Mouse (Mus musculus) neural tube, embryonic 11.5 days (tissue): ENCODE results near the gene Mospd3. TPM values are rescaled to one million over a fixed set of nuclear protein-coding genes. Genes with fewer than 3 reads are reported as not detected.
A peak's percentile ranks its signal among the peaks of the same experiment; 100 is the strongest.

Experiments
- ATAC-seq: fragments of 200-750 bp; cut with Nextera tagmentation; 2 replicates; pipeline ENCODE4 v1.8.0; 2017; ENCODE audit warnings: moderate number of reproducible peaks, mild to moderate bottlenecking, moderate TSS enrichment, moderate library complexity; ENCODE audit not compliant: insufficient read depth, low FRiP score, low TSS enrichment
- DNase-seq: peaks from one replicate; pipeline ENCODE4 v3.0.0-alpha.2; 2015; ENCODE audit warnings: low spot score
- H3K27ac ChIP-seq: fragments of 300-500 bp; sonication (generic); 2 replicates; pipeline ENCODE4 v1.5.1; 2014; ENCODE audit warnings: low read depth, mild to moderate bottlenecking, low read length
- H3K27me3 ChIP-seq: fragments of 300-500 bp; sonication (generic); 2 replicates; pipeline ENCODE4 v1.6.1; 2014; ENCODE audit warnings: mild to moderate bottlenecking, low read length, mixed read lengths; ENCODE audit not compliant: control insufficient read depth, insufficient read depth
- H3K36me3 ChIP-seq: fragments of 300-500 bp; sonication (generic); 2 replicates; pipeline ENCODE4 v1.6.1; 2014; ENCODE audit warnings: mild to moderate bottlenecking, low read length, moderate library complexity, mixed read lengths; ENCODE audit not compliant: control insufficient read depth, insufficient read depth
- H3K4me1 ChIP-seq: fragments of 300-500 bp; sonication (generic); 2 replicates; pipeline ENCODE4 v1.6.1; 2014; ENCODE audit warnings: low read length, mixed read lengths; ENCODE audit not compliant: control insufficient read depth, insufficient read depth
- H3K4me2 ChIP-seq: fragments of 300-500 bp; sonication (generic); 2 replicates; pipeline ENCODE4 v1.6.1; 2014; ENCODE audit warnings: low read depth, mild to moderate bottlenecking, moderate library complexity
- H3K4me3 ChIP-seq: fragments of 300-500 bp; sonication (generic); 2 replicates; pipeline ENCODE4 v1.5.1; 2014; ENCODE audit warnings: low read depth, low read length
- H3K9ac ChIP-seq: fragments of 300-500 bp; sonication (generic); 2 replicates; pipeline ENCODE4 v1.6.1; 2014; ENCODE audit warnings: mild to moderate bottlenecking, low read length
- H3K9me3 ChIP-seq: fragments of 300-500 bp; sonication (generic); 2 replicates; pipeline ENCODE4 v1.6.1; 2016; ENCODE audit warnings: low read length; ENCODE audit not compliant: control insufficient read depth
- WGBS: fragments of 180-500 bp; shearing (Covaris S2); extraction: QIAGEN DNeasy Blood & Tissue Kit; methylation state at CpG from one replicate; pipeline ENCODE4 v1.1.7; 2014; 5-methylcytosine and 5-hydroxymethylcytosine counted together
- polyA plus RNA-seq: library from polyadenylated mRNA; unstranded; fragments of >200 nt; fragmentation: Nextera tagmentation; extraction: Ambion mirVana; gene quantifications from 2 replicates; pipeline ENCODE4 v1.2.1, GENCODE M21; 2014

Gene Mospd3
- polyA plus RNA-seq, 1 experiment from 2014 or later = 28.5 TPM

DNA sequence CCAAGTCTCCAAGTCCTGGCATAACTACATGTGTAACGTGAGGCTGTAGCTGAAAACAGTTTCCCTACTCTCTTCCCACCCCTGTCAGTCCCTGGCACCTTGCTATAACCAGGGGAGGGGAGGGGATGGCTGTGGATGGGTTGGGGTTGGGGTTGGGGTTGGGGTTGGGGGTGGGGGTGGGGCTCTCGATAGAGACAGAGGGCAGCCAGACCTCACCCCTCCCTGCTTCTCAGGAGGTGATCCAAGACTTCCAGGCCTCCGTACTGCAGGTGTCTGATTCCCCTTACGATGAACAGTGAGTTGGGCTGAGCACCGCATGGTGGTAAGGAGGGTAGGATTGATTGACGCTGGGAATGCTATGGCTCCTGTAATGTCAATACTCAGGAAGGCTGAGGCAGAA, 35.1 kb downstream of the Mospd3 start:
- Histone ChIP-seq H3K27ac (no peak overlapping the region), H3K9ac (no peak overlapping the region), H3K4me1 (no peaks in the 10 kb centered on the region), H3K4me3 (no peak overlapping the region), H3K4me2 (no peak overlapping the region), H3K36me3 (no peaks in the 10 kb centered on the region), H3K27me3 (no peaks in the 10 kb centered on the region), H3K9me3 (no peaks in the 10 kb centered on the region)
- DNase-seq (no peak), ATAC-seq (no peak)
- WGBS = 69% methylated on average over 6 of the region's 6 CpGs

DNA sequence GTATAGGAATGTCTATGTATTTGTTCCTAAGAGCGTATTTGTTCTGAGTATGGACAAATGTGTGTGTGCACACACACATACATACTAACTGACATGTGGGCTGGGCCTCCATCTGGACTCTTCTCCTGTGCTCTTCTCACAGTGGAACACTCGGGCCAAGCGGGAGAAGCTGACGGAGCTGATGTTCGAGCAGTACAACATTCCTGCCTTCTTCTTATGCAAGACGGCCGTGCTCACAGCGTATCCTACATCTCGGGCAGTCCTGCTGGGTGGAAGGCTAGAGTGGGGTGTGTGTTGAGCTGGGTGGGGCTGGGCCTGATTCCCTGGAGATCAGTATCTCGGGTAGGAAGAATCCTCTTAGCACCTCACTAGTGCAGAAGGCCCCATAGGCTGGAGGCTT, 37.9 kb downstream of the Mospd3 start:
- H3K9ac ChIP-seq = no peak overlapping the region
- no peaks in the 10 kb centered on the region for H3K4me1 ChIP-seq
- H3K4me2 ChIP-seq = no peak overlapping the region
- H3K4me3 ChIP-seq = no peak overlapping the region
- no peaks in the 10 kb centered on the region for H3K27me3 ChIP-seq
- no peak overlapping the region for H3K27ac ChIP-seq
- ATAC-seq (no peak), DNase-seq (no peak)
- H3K36me3 ChIP-seq = no peaks in the 10 kb centered on the region
- 76% methylated on average over 10 of the region's 10 CpGs for WGBS
- no peaks in the 10 kb centered on the region for H3K9me3 ChIP-seq

DNA sequence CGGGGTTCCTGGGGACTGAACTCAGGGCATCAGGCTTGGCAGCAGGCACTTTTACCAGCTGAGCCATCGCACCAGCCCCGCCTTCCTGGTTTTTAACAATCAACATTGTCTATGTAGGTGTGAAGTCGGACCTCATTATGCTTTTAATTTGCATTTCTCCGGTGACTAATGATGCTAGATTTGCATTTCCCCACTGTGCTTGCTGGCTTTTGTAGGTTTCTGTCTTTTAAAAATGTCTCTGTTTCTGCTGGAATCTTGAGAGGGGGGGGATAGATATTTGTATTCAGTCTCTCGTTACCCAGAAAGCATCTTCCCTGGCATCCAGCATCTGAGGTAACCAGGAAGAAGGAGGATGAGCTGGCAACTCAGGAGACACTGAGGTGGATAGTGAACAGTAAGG, 39.3 kb downstream of the Mospd3 start:
- no peaks in the 10 kb centered on the region for H3K36me3 ChIP-seq
- no peaks in the 10 kb centered on the region for H3K27me3 ChIP-seq
- no peak for ATAC-seq
- no peaks in the 10 kb centered on the region for H3K9me3 ChIP-seq
- H3K9ac ChIP-seq = no peak overlapping the region
- no peak for DNase-seq
- no peak overlapping the region for H3K27ac ChIP-seq
- 61% methylated on average over 6 of the region's 6 CpGs for whole genome bisulfite sequencing
- H3K4me1 ChIP-seq = no peaks in the 10 kb centered on the region
- no peak overlapping the region for H3K4me3 ChIP-seq
- no peak overlapping the region for H3K4me2 ChIP-seq

DNA sequence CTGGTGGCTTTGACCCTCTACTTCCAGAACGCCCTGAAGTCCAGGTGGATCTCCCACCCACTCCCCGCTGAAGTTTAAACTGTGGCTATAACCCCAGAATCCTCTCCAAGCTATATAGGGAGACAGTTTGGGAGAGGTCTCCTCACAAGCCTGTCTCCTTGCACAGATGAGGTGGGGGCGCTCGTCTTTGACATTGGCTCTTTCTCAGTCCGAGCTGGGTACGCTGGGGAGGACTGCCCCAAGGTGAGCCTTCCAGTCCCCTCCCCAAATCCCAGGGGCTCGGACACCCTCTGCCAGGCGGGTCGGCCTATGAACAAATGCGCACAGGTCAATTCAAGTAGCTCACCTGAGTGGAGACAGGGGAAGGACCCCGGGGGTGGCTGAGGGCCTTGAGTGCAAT, 47.0 kb downstream of the Mospd3 start:
- no peak overlapping the region for H3K27ac ChIP-seq
- H3K4me1 ChIP-seq = no peaks in the 10 kb centered on the region
- no peaks in the 10 kb centered on the region for H3K36me3 ChIP-seq
- H3K4me2 ChIP-seq = peak overlapping the region; percentile 49
- WGBS = 43% methylated on average over 11 of the region's 11 CpGs
- peak overlapping the region; percentile 58 for H3K9ac ChIP-seq
- ATAC-seq (0 out of 2 replicates have a peak, but pooled peaks have one; percentile 23), DNase-seq (no peak)
- 0 out of 2 replicates have a peak, but pooled peaks cover 2% of the 10 kb centered on the region for H3K27me3 ChIP-seq
- H3K9me3 ChIP-seq = no peaks in the 10 kb centered on the region
- peak overlapping the region; percentile 40 for H3K4me3 ChIP-seq

DNA sequence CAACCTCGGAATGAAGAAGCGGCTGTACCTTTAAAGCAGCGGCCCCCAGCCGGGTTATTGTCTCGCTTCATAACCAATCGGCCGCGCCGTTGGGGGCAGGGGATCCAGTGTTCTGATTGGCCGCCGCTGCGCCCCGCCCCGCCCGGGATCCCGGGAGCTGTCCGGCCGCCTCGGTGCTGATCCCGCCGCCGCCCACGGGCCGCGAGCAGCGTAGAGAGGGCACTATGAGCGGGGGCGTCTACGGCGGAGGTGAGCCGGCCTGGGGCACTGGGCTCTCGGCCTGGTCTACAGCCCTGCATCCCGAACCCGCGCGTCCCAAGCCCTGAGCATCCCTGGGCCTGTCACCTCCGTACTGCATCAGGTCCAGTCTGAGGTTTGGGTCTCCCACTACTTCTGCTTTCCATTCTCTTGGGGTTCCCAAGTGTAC, 47.4 kb downstream of the Mospd3 start, which contains the start of gene Actl6b:
Actl6b (plus strand) TSS at position 107 of the 427 bp plus-strand sequence.
- no peaks in the 10 kb centered on the region for H3K9me3 ChIP-seq
- WGBS = 2% methylated on average over 37 of the region's 37 CpGs
- H3K27ac ChIP-seq = peak within 1 kb of the TSS; percentile 42; the same call in 1 of the 2 replicates
- H3K27me3 ChIP-seq = 0 out of 2 replicates have a peak, but pooled peaks cover 2% of the 10 kb centered on the region
- peak within 1 kb of the TSS; percentile 49 for H3K4me2 ChIP-seq
- no peaks in the 10 kb centered on the region for H3K36me3 ChIP-seq
- peak; percentile 88 for ATAC-seq
- DNase-seq = peak; percentile 88
- H3K9ac ChIP-seq = peak within 1 kb of the TSS; percentile 58
- H3K4me3 ChIP-seq = peak within 1 kb of the TSS; percentile 40
- H3K4me1 ChIP-seq = no peaks in the 10 kb centered on the region

DNA sequence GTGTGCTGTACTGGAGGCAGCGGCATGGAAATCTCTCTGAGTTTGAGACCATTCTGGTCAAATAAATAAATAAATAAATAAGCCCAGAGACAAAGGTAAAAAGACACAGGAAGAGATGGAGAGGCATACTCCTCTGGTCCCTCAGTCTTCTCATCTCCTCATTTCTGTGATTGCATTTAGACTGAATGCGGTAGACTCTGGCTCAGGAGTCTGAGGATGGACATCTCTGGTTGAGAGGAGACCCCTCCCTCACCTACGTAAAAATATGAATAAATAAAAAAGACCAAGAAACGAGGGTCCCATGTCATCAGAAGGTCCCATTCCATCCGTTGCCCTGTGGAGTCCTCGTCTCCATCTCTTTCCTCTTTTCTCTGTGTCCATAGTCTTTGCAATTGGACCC, 47.9 kb downstream of the Mospd3 start:
- Histone ChIP-seq H3K9me3 (no peaks in the 10 kb centered on the region), H3K4me2 (peak overlapping the region; percentile 49), H3K36me3 (no peaks in the 10 kb centered on the region), H3K4me1 (no peaks in the 10 kb centered on the region), H3K27me3 (0 out of 2 replicates have a peak, but pooled peaks cover 2% of the 10 kb centered on the region), H3K4me3 (peak overlapping the region; percentile 40), H3K9ac (peak overlapping the region; percentile 58; the same call in 1 of the 2 replicates), H3K27ac (peak overlapping the region; percentile 42; the same call in 1 of the 2 replicates)
- WGBS = 30% methylated on average over 6 of the region's 6 CpGs
- DNase-seq (peak; percentile 27), ATAC-seq (no peak)

DNA sequence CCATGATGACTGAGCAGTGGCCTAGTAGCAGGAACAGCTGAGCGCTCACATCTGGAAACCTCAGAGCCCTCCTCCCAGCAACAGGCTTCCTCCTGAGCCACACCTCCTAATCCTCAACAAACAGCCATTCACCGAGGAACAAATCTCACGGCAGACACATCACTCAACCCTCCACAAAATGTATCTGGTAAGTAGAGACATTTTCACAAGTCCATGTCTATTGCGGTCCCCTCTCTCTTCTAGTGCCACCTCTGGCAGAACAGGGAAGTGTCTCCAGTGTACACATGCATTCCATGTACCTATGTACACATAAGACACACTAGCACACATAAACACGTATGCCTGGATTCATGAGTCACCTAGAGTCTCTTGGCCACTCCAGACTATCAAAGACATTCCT, 49.7 kb downstream of the Mospd3 start:
- Histone ChIP-seq H3K27me3 (0 out of 2 replicates have a peak, but pooled peaks cover 2% of the 10 kb centered on the region), H3K36me3 (no peaks in the 10 kb centered on the region), H3K9ac (no peak overlapping the region), H3K27ac (no peak overlapping the region), H3K4me2 (no peak overlapping the region), H3K4me3 (no peak overlapping the region), H3K4me1 (no peaks in the 10 kb centered on the region), H3K9me3 (no peaks in the 10 kb centered on the region)
- 76% methylated on average over 5 of the region's 5 CpGs for WGBS
- DNase-seq (no peak), ATAC-seq (no peak)

DNA sequence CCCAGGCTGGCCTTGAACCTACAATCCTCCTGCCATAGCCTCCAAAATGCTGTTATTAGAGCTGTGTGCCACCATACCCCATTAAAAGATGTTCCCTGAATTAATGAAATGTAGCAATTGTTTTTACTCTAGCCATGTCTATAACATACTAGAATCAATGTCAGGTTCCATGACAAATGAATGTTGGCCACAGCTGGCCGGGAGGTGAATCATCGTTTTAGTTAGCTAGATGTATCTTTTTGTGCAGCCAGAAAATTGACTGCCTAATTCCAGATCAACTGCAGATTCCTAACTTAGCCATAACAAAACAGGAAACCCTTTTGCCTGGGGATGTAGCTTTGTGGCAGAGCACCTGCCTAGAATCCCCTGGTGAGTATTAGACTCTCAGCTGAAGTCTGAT, 51.0 kb downstream of the Mospd3 start:
- no peak overlapping the region for H3K9ac ChIP-seq
- H3K27ac ChIP-seq = no peak overlapping the region
- H3K4me1 ChIP-seq = no peaks in the 10 kb centered on the region
- no peaks in the 10 kb centered on the region for H3K9me3 ChIP-seq
- no peak overlapping the region for H3K4me3 ChIP-seq
- no peaks in the 10 kb centered on the region for H3K36me3 ChIP-seq
- 0 out of 2 replicates have a peak, but pooled peaks cover 1% of the 10 kb centered on the region for H3K27me3 ChIP-seq
- DNase-seq (no peak), ATAC-seq (no peak)
- 81% methylated on average over 2 of the region's 2 CpGs for WGBS
- no peak overlapping the region for H3K4me2 ChIP-seq
